Mouse (Mus musculus) E14TG2a.4 (cell line): ENCODE results near the gene Sec24c.

ENCODE experiments used
- CTCF ChIP-seq: conservative IDR thresholded peaks from 2 replicates; pipeline ENCODE4 v1.5.1; 2014; ENCODE audit warnings: low read length
- NANOG ChIP-seq: IDR thresholded peaks from 2 replicates; pipeline ENCODE4 v1.6.1; 2014; ENCODE audit warnings: borderline replicate concordance, low read length, mixed read lengths
- POU5F1 ChIP-seq: IDR thresholded peaks from 2 replicates; pipeline ENCODE4 v1.6.1; 2014; ENCODE audit warnings: low read length, borderline replicate concordance

GRCm38 (mm10) chr14:20651722-20652256 lies 22.3 kb upstream of the Sec24c start:
- TF ChIP-seq CTCF, result no peak
- TF ChIP-seq NANOG, result no peak
- TF ChIP-seq POU5F1, result no peak
